Mouse (Mus musculus): ENCODE measurements around the gene Sirt2.

DNA sequence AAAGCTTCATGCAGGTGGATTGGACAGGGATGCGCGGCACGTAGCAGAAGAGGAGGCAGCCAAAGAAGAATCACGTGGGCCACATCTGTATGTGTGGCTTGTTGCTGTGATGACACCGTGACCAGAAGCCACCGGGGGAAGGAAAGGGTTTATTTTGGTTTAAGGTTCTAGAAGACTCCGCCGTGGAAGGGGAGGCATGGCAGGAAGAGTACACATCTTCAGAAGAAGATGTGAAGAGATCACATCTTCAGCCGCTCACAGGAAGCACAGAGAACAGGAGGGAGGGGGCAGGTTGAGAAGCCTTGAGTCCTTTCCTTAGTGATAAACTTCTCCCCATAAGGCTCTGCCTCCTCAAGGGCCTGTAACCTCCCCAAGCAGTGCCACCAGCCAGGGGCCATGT lies 33.5 kb downstream of the Sirt2 start:
- TF ChIP-seq CTCF (IDR thresholded peaks at IDR 0.05; ENCODE audit: borderline replicate concordance, insufficient read depth, low read length) = no peak
- no peak for TF ChIP-seq POLR2A (IDR thresholded peaks at IDR 0.05; ENCODE audit: low read depth, low read length)

Data from embryonic fibroblast, embryonic 13.5 days (primary cell).